Mouse (Mus musculus): ENCODE data around the gene Gm49396.

Gm49396 gene

DNA sequence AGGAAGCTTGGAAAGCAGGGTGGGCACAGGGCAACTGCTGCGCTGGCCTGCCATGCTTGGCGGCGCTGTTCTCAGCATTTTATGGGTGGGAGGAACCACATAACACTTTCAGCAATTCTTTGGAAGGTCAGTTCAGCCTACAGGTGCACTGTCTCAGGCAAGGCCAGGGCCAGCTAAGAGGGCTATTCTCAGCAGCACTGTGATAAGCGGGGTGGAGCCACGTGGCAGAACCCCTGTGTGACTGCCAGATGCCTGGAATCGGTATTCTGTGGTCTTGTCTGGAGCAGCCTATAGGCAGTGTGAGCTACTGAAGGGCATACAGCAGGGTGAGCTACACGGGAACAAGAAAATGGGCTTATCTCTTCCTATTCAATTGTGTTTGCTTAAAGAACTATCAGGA lies 46.9 kb downstream of the Gm49396 start:
- no peak for DNase-seq (ENCODE audit: low spot score)

DNA sequence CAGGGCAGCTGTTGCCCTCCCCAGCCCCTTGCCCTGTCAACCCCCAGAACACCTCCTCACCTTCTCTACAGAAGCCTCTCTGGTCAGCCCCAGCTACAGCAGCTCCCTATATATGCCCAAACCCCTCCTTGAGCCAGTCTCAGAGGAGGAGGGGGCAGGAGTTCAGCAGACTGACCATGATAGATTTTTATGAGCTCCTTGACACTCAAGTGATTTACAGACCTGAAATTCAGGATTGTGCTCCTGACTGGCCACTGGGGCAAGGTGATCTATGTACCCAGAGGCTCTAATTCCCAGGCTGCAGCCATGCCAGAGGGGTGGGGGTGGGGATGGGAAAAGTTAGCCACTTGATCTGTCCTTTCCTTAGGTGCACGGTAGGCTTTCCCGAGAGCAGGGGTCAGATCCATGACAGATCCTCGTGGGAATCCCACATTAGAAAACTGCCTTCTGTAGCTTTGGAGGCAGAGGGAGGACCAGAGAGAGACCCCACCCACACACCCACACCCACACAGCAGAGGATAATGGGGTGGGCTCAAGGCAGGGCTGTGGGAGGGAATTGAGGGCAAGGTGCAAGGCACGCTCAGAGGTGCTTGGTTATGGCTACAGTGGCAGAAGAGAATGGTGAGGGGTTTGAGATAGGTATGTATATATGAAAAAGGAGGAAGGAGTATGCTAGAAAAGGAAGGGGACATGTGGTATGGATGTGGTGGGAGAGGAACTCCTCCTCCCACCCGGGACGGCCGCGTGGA lies 49.7 kb downstream of the Gm49396 start, which contains the start of gene Upk1a:
TSS of gene Upk1a (minus strand) at position 194 of the 749 bp plus-strand sequence.
- DNase-seq (ENCODE audit: low spot score), result no peak

GRCm38 (mm10) chr7:30613529-30614112 lies 50.5 kb downstream of the Gm49396 start:
- peak; percentile 53 for DNase-seq (ENCODE audit: low spot score)

GRCm38 (mm10) chr7:30614454-30614853 lies 51.3 kb downstream of the Gm49396 start:
- no peak for DNase-seq (ENCODE audit: low spot score)

GRCm38 (mm10) chr7:30615049-30615760 lies 52.1 kb downstream of the Gm49396 start:
- no peak for DNase-seq (ENCODE audit: low spot score)
